Mouse (Mus musculus) stomach, postnatal 0 days (tissue): ENCODE data around the gene Tsc22d1.

Experiments used
- CTCF ChIP-seq: IDR thresholded peaks from 2 replicates; pipeline ENCODE4 v1.5.1; 2016; ENCODE audit warnings: antibody characterized with exemption, low read depth, mild to moderate bottlenecking, moderate library complexity
- EP300 ChIP-seq: optimal IDR thresholded peaks from 2 replicates; pipeline ENCODE3; 2016; ENCODE audit warnings: antibody characterized with exemption

- TF ChIP-seq CTCF: no peak
- no peak for TF ChIP-seq EP300
Observed at GRCm38 (mm10) chr14:76533170-76533815, 118.5 kb downstream of the Tsc22d1 start.
